In the genomic region with DNA sequence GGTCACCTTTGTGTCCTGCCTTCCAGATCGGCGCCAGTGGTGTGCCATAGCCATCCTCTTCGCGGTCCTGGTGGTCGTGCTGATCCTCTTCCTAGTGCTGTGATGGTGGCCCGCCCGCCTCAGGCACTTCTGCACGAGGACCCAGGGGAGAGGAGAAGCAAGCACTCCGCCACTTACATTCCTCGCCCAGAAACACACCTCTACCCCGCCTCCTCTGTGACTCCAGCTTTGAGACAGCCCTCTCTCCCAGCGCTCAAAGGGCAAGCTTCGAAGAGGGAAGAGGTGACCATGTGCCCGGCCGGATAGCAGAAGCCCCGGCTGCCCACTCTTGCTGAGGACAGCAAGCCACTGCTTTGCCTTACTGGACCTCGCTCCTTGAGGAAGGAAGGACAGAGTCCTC, we compare ENCODE assay signal across 11 mouse cellular contexts. TPM values are rescaled to one million over a fixed set of nuclear protein-coding genes. Genes with fewer than 3 reads are reported as not detected.
DNase-seq lines count a peak whose midpoint lies in the region; ATAC-seq and TF ChIP-seq lines count a peak whose summit lies in the region.
"Had no signal": no experiment of that assay in that cellular context is flagged by ENCODE, and none has a peak within 500 bp of the region (broad histone marks: within the 10 kb centered on the region; RNA-seq: fewer than 3 reads in every experiment).

No protein-coding gene starts in this region.

- peaks cover 39% of the 10 kb centered on the region for H3K4me1 ChIP-seq in forebrain, postnatal 0 days (ENCODE audit: insufficient read depth)
- peaks cover 26% of the 10 kb centered on the region for H3K4me1 ChIP-seq in neural tube, embryonic 14.5 days (ENCODE audit: control insufficient read depth, insufficient read depth, low read length)

- no peak overlapping the region for H3K4me3 ChIP-seq in layer of hippocampus, adult 2 months
- no peak overlapping the region for H3K4me3 ChIP-seq in forebrain, postnatal 0 days (ENCODE audit: low read depth, low read length)
- no peak overlapping the region for H3K4me3 ChIP-seq in neural tube, embryonic 14.5 days (ENCODE audit: low read depth, low read length)
- H3K4me3 ChIP-seq: embryonic facial prominence, embryonic 12.5 days had no signal

- no peak for ATAC-seq in forebrain, postnatal 0 days
- ATAC-seq in neural tube, embryonic 14.5 days (ENCODE audit: low read depth), result peak; percentile 5; the same call in 1 of the 2 replicates
- ATAC-seq in CD4-positive, CD25-positive, alpha-beta regulatory T cell, adult 4 months, result no peak

- no peaks in the 10 kb centered on the region for H3K27me3 ChIP-seq in forebrain, postnatal 0 days (ENCODE audit: insufficient read depth, low read length)
- H3K27me3 ChIP-seq in neural tube, embryonic 14.5 days (ENCODE audit: control insufficient read depth, insufficient read depth, low read length), result no peaks in the 10 kb centered on the region
- H3K27me3 ChIP-seq: embryonic facial prominence, embryonic 12.5 days had no signal

- peaks cover 14% of the 10 kb centered on the region for H3K36me3 ChIP-seq in forebrain, postnatal 0 days (ENCODE audit: insufficient read depth)
- peaks cover 18% of the 10 kb centered on the region; the same call in 1 of the 2 replicates for H3K36me3 ChIP-seq in neural tube, embryonic 14.5 days (ENCODE audit: control insufficient read depth, insufficient read depth, low read length)

- TF ChIP-seq CTCF in layer of hippocampus, adult 2 months (conservative IDR thresholded peaks at IDR 0.05), result no peak
- no peak for TF ChIP-seq CTCF in forebrain, postnatal 0 days (IDR thresholded peaks at IDR 0.05; ENCODE audit: low read depth)

- WGBS in forebrain, postnatal 0 days, result 83% methylated on average over 17 of the region's 17 CpGs
- WGBS in neural tube, embryonic 14.5 days, result 86% methylated on average over 17 of the region's 17 CpGs

- DNase-seq in layer of hippocampus, adult 2 months (ENCODE audit: low spot score in 2 of 2), result no peak
- no peak for DNase-seq in layer of hippocampus, adult 18-20 months (ENCODE audit: low spot score in 2 of 2)
- DNase-seq in forebrain, postnatal 0 days, result no peak
- peak; percentile 66 to 89 for DNase-seq in kidney, postnatal 25 days
- DNase-seq in right cerebral cortex, postnatal 4 days, result no peak
- DNase-seq in embryo, embryonic 11 days, result no peak

- H3K9me3 ChIP-seq in forebrain, postnatal 0 days (ENCODE audit: low read length), result no peaks in the 10 kb centered on the region
- H3K9me3 ChIP-seq in neural tube, embryonic 14.5 days (ENCODE audit: control insufficient read depth, low read length), result no peaks in the 10 kb centered on the region
- H3K9me3 ChIP-seq: embryonic facial prominence, embryonic 12.5 days had no signal

- peak overlapping the region; percentile 93 for H3K27ac ChIP-seq in layer of hippocampus, adult 2 months
- H3K27ac ChIP-seq in forebrain, postnatal 0 days (ENCODE audit: low read depth, low read length), result peak overlapping the region; percentile 54; the same call in 1 of the 2 replicates
- no peak overlapping the region for H3K27ac ChIP-seq in neural tube, embryonic 14.5 days (ENCODE audit: low read depth, low read length)
- H3K27ac ChIP-seq: embryonic facial prominence, embryonic 12.5 days had no signal

- no peak overlapping the region for H3K9ac ChIP-seq in forebrain, postnatal 0 days
- H3K9ac ChIP-seq in neural tube, embryonic 14.5 days (replicated peaks; ENCODE audit: low read depth, low read length), result no peak overlapping the region
- H3K9ac ChIP-seq: embryonic facial prominence, embryonic 12.5 days had no signal

- H3K4me2 ChIP-seq in forebrain, postnatal 0 days (ENCODE audit: low read depth), result no peak overlapping the region
- H3K4me2 ChIP-seq in neural tube, embryonic 14.5 days (ENCODE audit: low read depth, low read length), result no peak overlapping the region
- H3K4me2 ChIP-seq: embryonic facial prominence, embryonic 12.5 days had no signal

RNA-seq across cellular contexts. Expression of a gene that starts 42.3 kb away (rescaled TPM):
- 1 to 10 TPM; 7.9 to 8.2 TPM for total RNA-seq in layer of hippocampus, adult 2 months (2021)
- total RNA-seq in layer of hippocampus, adult 18-20 months (2021), result 1 to 10 TPM; 5.9 to 7.6 TPM
- total RNA-seq in forebrain, postnatal 0 days (2014; rRNA removed), result 7.4 and 9.9 TPM in 2 replicates
- polyA plus RNA-seq in forebrain, postnatal 0 days (2015; fragmentation: Nextera tagmentation; extraction: Ambion mirVana), result 1.4 and 2.5 TPM in 2 replicates
- polyA plus RNA-seq in neural tube, embryonic 14.5 days (2014; fragmentation: Nextera tagmentation; extraction: Ambion mirVana), result 3.8 and 4.1 TPM in 2 replicates
- under 1 TPM; 0.29 to 0.32 TPM for polyA plus RNA-seq in CD4-positive, CD25-positive, alpha-beta regulatory T cell, adult 4 months (2017; shearing (Covaris generic))
- total RNA-seq: neutrophil, adult 5-6 weeks had no signal

RNA-seq across cellular contexts. Expression of a gene that starts 43.4 kb away (rescaled TPM):
- total RNA-seq in layer of hippocampus, adult 2 months (2021), result 100 to 1,000 TPM; 124 to 129 TPM
- total RNA-seq in layer of hippocampus, adult 18-20 months (2021), result 100 to 1,000 TPM; 122 to 129 TPM
- 120 and 122 TPM in 2 replicates for total RNA-seq in forebrain, postnatal 0 days (2014; rRNA removed)
- 89.2 and 97.5 TPM in 2 replicates for polyA plus RNA-seq in forebrain, postnatal 0 days (2015; fragmentation: Nextera tagmentation; extraction: Ambion mirVana)
- 116 and 121 TPM in 2 replicates for polyA plus RNA-seq in neural tube, embryonic 14.5 days (2014; fragmentation: Nextera tagmentation; extraction: Ambion mirVana)
- polyA plus RNA-seq in CD4-positive, CD25-positive, alpha-beta regulatory T cell, adult 4 months (2017; shearing (Covaris generic)), result 10 to 100 TPM; 50.0 to 58.4 TPM

RNA-seq across cellular contexts. Expression of a gene that starts 55.3 kb away (rescaled TPM):
- total RNA-seq in layer of hippocampus, adult 2 months (2021), result 1 to 10 TPM; 3.2 to 3.3 TPM
- 1 to 10 TPM; 3.8 to 4.1 TPM for total RNA-seq in layer of hippocampus, adult 18-20 months (2021)
- 2.8 and 5.1 TPM in 2 replicates for total RNA-seq in forebrain, postnatal 0 days (2014; rRNA removed)
- polyA plus RNA-seq in forebrain, postnatal 0 days (2015; fragmentation: Nextera tagmentation; extraction: Ambion mirVana), result 2.0 and 2.6 TPM in 2 replicates
- 1.0 and 1.3 TPM in 2 replicates for polyA plus RNA-seq in neural tube, embryonic 14.5 days (2014; fragmentation: Nextera tagmentation; extraction: Ambion mirVana)
- 10 to 100 TPM; 17.9 to 26.0 TPM for polyA plus RNA-seq in CD4-positive, CD25-positive, alpha-beta regulatory T cell, adult 4 months (2017; shearing (Covaris generic))
- total RNA-seq: ES-E14 had no signal

Comparison
In these comparisons a context has a peak if more than half of its experiments do, and no peak if none do; other contexts are left out.
1. DNase-seq: peak in kidney, postnatal 25 days (2 of 2); none in layer of hippocampus, adult 2 months (0 of 2), layer of hippocampus, adult 18-20 months (0 of 2), forebrain, postnatal 0 days (single experiment), right cerebral cortex, postnatal 4 days (single experiment) and embryo, embryonic 11 days (single experiment).